Mouse (Mus musculus): ENCODE measurements around the gene 1700013G24Rik. TPM values are rescaled to one million over a fixed set of nuclear protein-coding genes. Genes with fewer than 3 reads are reported as not detected.
A peak's percentile ranks its signal among the peaks of the same experiment; 100 is the strongest.

1700013G24Rik gene
- polyA plus RNA-seq, 1 experiment from 2014 or later, result 0.17 TPM

- ATAC-seq (ENCODE audit: low read depth), result no peak
- WGBS, result 64% methylated on average over 4 of the region's 4 CpGs
- Histone ChIP-seq H3K27me3 (replicated peaks; ENCODE audit: control insufficient read depth, insufficient read depth, low read length) (no peaks in the 10 kb centered on the region), H3K36me3 (ENCODE audit: control insufficient read depth, insufficient read depth, low read length) (no peaks in the 10 kb centered on the region), H3K9me3 (ENCODE audit: control insufficient read depth, low read length) (no peaks in the 10 kb centered on the region), H3K4me2 (ENCODE audit: low read depth, low read length) (no peak overlapping the region), H3K4me1 (ENCODE audit: control insufficient read depth, insufficient read depth, low read length) (0 out of 2 replicates have a peak, but pooled peaks cover 6% of the 10 kb centered on the region), H3K4me3 (ENCODE audit: low read depth, low read length) (no peak overlapping the region), H3K27ac (replicated peaks; ENCODE audit: low read depth, low read length) (0 out of 2 replicates have a peak overlapping the region, but pooled peaks have one; percentile 22), H3K9ac (ENCODE audit: low read depth, low read length) (no peak overlapping the region)
- DNase-seq (ENCODE audit: low spot score), result no peak
These were observed 8.1 kb downstream of the 1700013G24Rik start for GRCm38 (mm10) chr4:137461217-137461616.

GRCm38 (mm10) chr4:137461981-137462690 is 9.1 kb downstream of the 1700013G24Rik start:
- Histone ChIP-seq H3K4me2 (ENCODE audit: low read depth, low read length) (no peak overlapping the region), H3K27ac (replicated peaks; ENCODE audit: low read depth, low read length) (no peak overlapping the region), H3K36me3 (ENCODE audit: control insufficient read depth, insufficient read depth, low read length) (no peaks in the 10 kb centered on the region), H3K4me3 (ENCODE audit: low read depth, low read length) (no peak overlapping the region), H3K9ac (ENCODE audit: low read depth, low read length) (no peak overlapping the region), H3K9me3 (ENCODE audit: control insufficient read depth, low read length) (no peaks in the 10 kb centered on the region), H3K27me3 (replicated peaks; ENCODE audit: control insufficient read depth, insufficient read depth, low read length) (no peaks in the 10 kb centered on the region), H3K4me1 (ENCODE audit: control insufficient read depth, insufficient read depth, low read length) (0 out of 2 replicates have a peak, but pooled peaks cover 6% of the 10 kb centered on the region)
- WGBS, result 76% methylated on average over 16 of the region's 16 CpGs
- DNase-seq (ENCODE audit: low spot score), result no peak
- ATAC-seq (ENCODE audit: low read depth), result no peak

GRCm38 (mm10) chr4:137465125-137465787 is 12.2 kb downstream of the 1700013G24Rik start:
- DNase-seq (ENCODE audit: low spot score) (no peak), ATAC-seq (ENCODE audit: low read depth) (no peak)
- H3K27ac ChIP-seq (replicated peaks; ENCODE audit: low read depth, low read length), result peak overlapping the region; percentile 39
- no peaks in the 10 kb centered on the region for H3K27me3 ChIP-seq (replicated peaks; ENCODE audit: control insufficient read depth, insufficient read depth, low read length)
- WGBS, result 55% methylated on average over 13 of the region's 13 CpGs
- no peaks in the 10 kb centered on the region for H3K9me3 ChIP-seq (ENCODE audit: control insufficient read depth, low read length)
- H3K4me2 ChIP-seq (ENCODE audit: low read depth, low read length), result no peak overlapping the region
- no peak overlapping the region for H3K4me3 ChIP-seq (ENCODE audit: low read depth, low read length)
- H3K4me1 ChIP-seq (ENCODE audit: control insufficient read depth, insufficient read depth, low read length), result peaks cover 19% of the 10 kb centered on the region
- H3K9ac ChIP-seq (ENCODE audit: low read depth, low read length), result no peak overlapping the region
- no peaks in the 10 kb centered on the region for H3K36me3 ChIP-seq (ENCODE audit: control insufficient read depth, insufficient read depth, low read length)

GRCm38 (mm10) chr4:137466991-137467390 is 13.9 kb downstream of the 1700013G24Rik start:
- H3K4me2 ChIP-seq (ENCODE audit: low read depth, low read length), result no peak overlapping the region
- ATAC-seq (ENCODE audit: low read depth), result no peak
- DNase-seq (ENCODE audit: low spot score), result no peak
- peaks cover 30% of the 10 kb centered on the region for H3K4me1 ChIP-seq (ENCODE audit: control insufficient read depth, insufficient read depth, low read length)
- no peaks in the 10 kb centered on the region for H3K9me3 ChIP-seq (ENCODE audit: control insufficient read depth, low read length)
- no peak overlapping the region for H3K4me3 ChIP-seq (ENCODE audit: low read depth, low read length)
- H3K36me3 ChIP-seq (ENCODE audit: control insufficient read depth, insufficient read depth, low read length), result no peaks in the 10 kb centered on the region
- 77% methylated on average over 4 of the region's 4 CpGs for WGBS
- no peak overlapping the region for H3K9ac ChIP-seq (ENCODE audit: low read depth, low read length)
- H3K27ac ChIP-seq (replicated peaks; ENCODE audit: low read depth, low read length), result 0 out of 2 replicates have a peak overlapping the region, but pooled peaks have one; percentile 83
- no peaks in the 10 kb centered on the region for H3K27me3 ChIP-seq (replicated peaks; ENCODE audit: control insufficient read depth, insufficient read depth, low read length)

- no peak overlapping the region for H3K9ac ChIP-seq (ENCODE audit: low read depth, low read length)
- ATAC-seq (ENCODE audit: low read depth) (no peak), DNase-seq (ENCODE audit: low spot score) (no peak)
- no peak overlapping the region for H3K4me3 ChIP-seq (ENCODE audit: low read depth, low read length)
- peaks cover 30% of the 10 kb centered on the region for H3K4me1 ChIP-seq (ENCODE audit: control insufficient read depth, insufficient read depth, low read length)
- H3K9me3 ChIP-seq (ENCODE audit: control insufficient read depth, low read length), result no peaks in the 10 kb centered on the region
- WGBS, result 90% methylated on average over 2 of the region's 2 CpGs
- peak overlapping the region; percentile 83; the same call in 1 of the 2 replicates for H3K4me2 ChIP-seq (ENCODE audit: low read depth, low read length)
- peak overlapping the region; percentile 83 for H3K27ac ChIP-seq (replicated peaks; ENCODE audit: low read depth, low read length)
- no peaks in the 10 kb centered on the region for H3K27me3 ChIP-seq (replicated peaks; ENCODE audit: control insufficient read depth, insufficient read depth, low read length)
- no peaks in the 10 kb centered on the region for H3K36me3 ChIP-seq (ENCODE audit: control insufficient read depth, insufficient read depth, low read length)
These were observed 14.4 kb downstream of the 1700013G24Rik start for GRCm38 (mm10) chr4:137467525-137467924.

- Histone ChIP-seq H3K27me3 (replicated peaks; ENCODE audit: control insufficient read depth, insufficient read depth, low read length) (no peaks in the 10 kb centered on the region), H3K4me2 (ENCODE audit: low read depth, low read length) (peak within 1 kb of the TSS; percentile 83), H3K9me3 (ENCODE audit: control insufficient read depth, low read length) (no peaks in the 10 kb centered on the region), H3K9ac (ENCODE audit: low read depth, low read length) (peak within 1 kb of the TSS; percentile 88), H3K36me3 (ENCODE audit: control insufficient read depth, insufficient read depth, low read length) (no peaks in the 10 kb centered on the region), H3K27ac (replicated peaks; ENCODE audit: low read depth, low read length) (peak within 1 kb of the TSS; percentile 83), H3K4me1 (ENCODE audit: control insufficient read depth, insufficient read depth, low read length) (peaks cover 35% of the 10 kb centered on the region), H3K4me3 (ENCODE audit: low read depth, low read length) (peak within 1 kb of the TSS; percentile 76)
- DNase-seq (ENCODE audit: low spot score) (peak; percentile 98), ATAC-seq (ENCODE audit: low read depth) (peak; percentile 95)
- WGBS, result under 1% methylated on average over 43 of the region's 72 CpGs
These were observed 15.4 kb downstream of the 1700013G24Rik start, which contains the start of gene Hspg2 for GRCm38 (mm10) chr4:137468260-137469080. Hspg2 (plus strand) TSS chr4:137468769.

- peaks cover 40% of the 10 kb centered on the region for H3K4me1 ChIP-seq (ENCODE audit: control insufficient read depth, insufficient read depth, low read length)
- DNase-seq (ENCODE audit: low spot score) (peak; percentile 39), ATAC-seq (ENCODE audit: low read depth) (no peak)
- peak overlapping the region; percentile 69 for H3K27ac ChIP-seq (replicated peaks; ENCODE audit: low read depth, low read length)
- no peaks in the 10 kb centered on the region for H3K36me3 ChIP-seq (ENCODE audit: control insufficient read depth, insufficient read depth, low read length)
- peak overlapping the region; percentile 83 for H3K4me2 ChIP-seq (ENCODE audit: low read depth, low read length)
- no peaks in the 10 kb centered on the region for H3K27me3 ChIP-seq (replicated peaks; ENCODE audit: control insufficient read depth, insufficient read depth, low read length)
- WGBS, result 1% methylated on average over 15 of the region's 20 CpGs
- H3K4me3 ChIP-seq (ENCODE audit: low read depth, low read length), result peak overlapping the region; percentile 76
- H3K9ac ChIP-seq (ENCODE audit: low read depth, low read length), result peak overlapping the region; percentile 88
- no peaks in the 10 kb centered on the region for H3K9me3 ChIP-seq (ENCODE audit: control insufficient read depth, low read length)
These were observed 16.2 kb downstream of the 1700013G24Rik start for GRCm38 (mm10) chr4:137469081-137469844.

All from embryonic facial prominence, embryonic 14.5 days (tissue).